Mouse (Mus musculus): Measurements from ENCODE around the gene Plxna4.

- TF ChIP-seq CTCF (IDR thresholded peaks at IDR 0.05) (no peak), EP300 (IDR thresholded peaks at IDR 0.05) (no peak)
Observed at GRCm38 (mm10) chr6:32330034-32330795, 257.8 kb downstream of the Plxna4 start.
